Mouse (Mus musculus) hindbrain, embryonic 16.5 days (tissue): ENCODE results near the gene Aamp. TPM values are rescaled to one million over a fixed set of nuclear protein-coding genes. Genes with fewer than 3 reads are reported as not detected.

Source experiments
- ATAC-seq: fragments of 200-750 bp; cut with Nextera tagmentation; 2 replicates; pipeline ENCODE4 v1.8.0; 2017; ENCODE audit warnings: moderate TSS enrichment, moderate library complexity
- H3K27ac ChIP-seq: fragments of 300-500 bp; sonication (generic); 2 replicates; pipeline ENCODE4 v1.5.1; 2014; ENCODE audit warnings: low read depth, mild to moderate bottlenecking, control low read depth, low read length, moderate library complexity
- H3K27me3 ChIP-seq: fragments of 300-500 bp; sonication (generic); replicated peaks from 2 replicates; pipeline ENCODE4 v1.6.1; 2014; ENCODE audit warnings: low read length; ENCODE audit not compliant: control insufficient read depth, insufficient read depth
- H3K36me3 ChIP-seq: fragments of 300-500 bp; sonication (generic); 2 replicates; pipeline ENCODE4 v1.6.1; 2014; ENCODE audit warnings: mild to moderate bottlenecking, low read length, moderate library complexity, mixed read lengths; ENCODE audit not compliant: control insufficient read depth, insufficient read depth
- H3K4me1 ChIP-seq: fragments of 300-500 bp; sonication (generic); 2 replicates; pipeline ENCODE4 v1.6.1; 2014; ENCODE audit warnings: low read depth, low read length; ENCODE audit not compliant: control insufficient read depth, insufficient read depth
- H3K4me2 ChIP-seq: fragments of 300-500 bp; sonication (generic); 2 replicates; pipeline ENCODE4 v1.6.1; 2014; ENCODE audit warnings: mild to moderate bottlenecking, low read length, control low read depth, moderate library complexity
- H3K4me3 ChIP-seq: fragments of 300-500 bp; sonication (generic); 2 replicates; pipeline ENCODE4 v1.5.1; 2014; ENCODE audit warnings: mild to moderate bottlenecking, low read length, control low read depth, moderate library complexity
- H3K9ac ChIP-seq: fragments of 300-500 bp; sonication (generic); 2 replicates; pipeline ENCODE4 v1.6.1; 2014; ENCODE audit warnings: low read depth, mild to moderate bottlenecking, control low read depth, low read length, moderate library complexity
- H3K9me3 ChIP-seq: fragments of 300-500 bp; sonication (generic); 2 replicates; pipeline ENCODE4 v1.6.1; 2014; ENCODE audit warnings: mild to moderate bottlenecking, low read length, moderate library complexity; ENCODE audit not compliant: control insufficient read depth
- WGBS: fragments of 180-500 bp; shearing (Covaris S2); extraction: QIAGEN DNeasy Blood & Tissue Kit; methylation state at CpG from one replicate; pipeline ENCODE4 v1.1.7; 2014; 5-methylcytosine and 5-hydroxymethylcytosine counted together
- polyA plus RNA-seq: library from polyadenylated mRNA; unstranded; fragments of >200 nt; fragmentation: Nextera tagmentation; extraction: Ambion mirVana; gene quantifications from 2 replicates; pipeline ENCODE4 v1.2.1, GENCODE M21; 2015

Aamp gene
- polyA plus RNA-seq, 1 experiment from 2014 or later = 241 TPM

DNA sequence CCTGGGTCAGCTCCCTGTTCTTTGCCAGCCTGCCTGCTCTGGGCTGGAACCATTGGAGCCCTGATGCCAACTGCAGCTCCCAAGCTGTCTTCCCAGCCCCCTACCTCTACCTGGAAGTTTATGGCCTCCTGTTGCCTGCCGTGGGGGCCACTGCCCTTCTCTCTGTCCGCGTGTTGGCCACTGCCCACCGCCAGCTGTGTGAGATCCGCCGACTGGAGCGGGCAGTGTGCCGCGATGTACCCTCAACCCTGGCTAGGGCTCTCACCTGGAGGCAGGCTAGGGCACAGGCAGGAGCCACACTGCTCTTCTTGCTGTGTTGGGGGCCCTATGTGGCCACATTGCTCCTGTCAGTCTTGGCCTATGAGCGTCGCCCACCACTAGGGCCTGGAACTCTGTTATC lies 5.5 kb downstream of the Aamp start:
- Histone ChIP-seq H3K4me3 (no peak overlapping the region), H3K27ac (no peak overlapping the region), H3K36me3 (peaks cover 23% of the 10 kb centered on the region), H3K9me3 (no peaks in the 10 kb centered on the region), H3K9ac (no peak overlapping the region), H3K4me1 (peaks cover 15% of the 10 kb centered on the region), H3K4me2 (no peak overlapping the region), H3K27me3 (no peaks in the 10 kb centered on the region)
- no peak for ATAC-seq
- 87% methylated on average over 11 of the region's 11 CpGs for WGBS

DNA sequence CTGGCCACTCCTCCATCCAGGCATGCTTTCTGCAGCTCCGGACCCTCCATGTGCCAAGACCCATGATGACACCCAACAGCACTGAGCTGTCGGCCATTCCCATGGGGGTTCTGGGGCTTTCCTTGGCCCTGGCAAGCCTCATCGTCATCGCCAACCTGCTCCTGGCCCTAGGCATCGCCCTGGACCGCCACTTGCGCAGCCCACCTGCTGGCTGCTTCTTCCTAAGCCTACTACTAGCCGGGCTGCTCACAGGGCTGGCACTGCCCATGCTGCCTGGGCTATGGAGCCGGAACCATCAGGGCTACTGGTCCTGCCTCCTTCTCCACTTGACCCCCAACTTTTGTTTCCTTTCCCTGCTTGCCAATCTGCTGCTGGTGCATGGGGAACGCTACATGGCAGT lies 6.0 kb downstream of the Aamp start, which contains the start of gene Gpbar1:
Gene Gpbar1 (plus strand): TSS at position 13 of the 400 bp plus-strand sequence.
- 91% methylated on average over 10 of the region's 10 CpGs for WGBS
- Histone ChIP-seq H3K27me3 (no peaks in the 10 kb centered on the region), H3K36me3 (peaks cover 23% of the 10 kb centered on the region), H3K4me1 (peaks cover 11% of the 10 kb centered on the region), H3K4me2 (no peak within 1 kb of the TSS), H3K27ac (no peak within 1 kb of the TSS), H3K9ac (no peak within 1 kb of the TSS), H3K4me3 (no peak within 1 kb of the TSS), H3K9me3 (no peaks in the 10 kb centered on the region)
- no peak for ATAC-seq

DNA sequence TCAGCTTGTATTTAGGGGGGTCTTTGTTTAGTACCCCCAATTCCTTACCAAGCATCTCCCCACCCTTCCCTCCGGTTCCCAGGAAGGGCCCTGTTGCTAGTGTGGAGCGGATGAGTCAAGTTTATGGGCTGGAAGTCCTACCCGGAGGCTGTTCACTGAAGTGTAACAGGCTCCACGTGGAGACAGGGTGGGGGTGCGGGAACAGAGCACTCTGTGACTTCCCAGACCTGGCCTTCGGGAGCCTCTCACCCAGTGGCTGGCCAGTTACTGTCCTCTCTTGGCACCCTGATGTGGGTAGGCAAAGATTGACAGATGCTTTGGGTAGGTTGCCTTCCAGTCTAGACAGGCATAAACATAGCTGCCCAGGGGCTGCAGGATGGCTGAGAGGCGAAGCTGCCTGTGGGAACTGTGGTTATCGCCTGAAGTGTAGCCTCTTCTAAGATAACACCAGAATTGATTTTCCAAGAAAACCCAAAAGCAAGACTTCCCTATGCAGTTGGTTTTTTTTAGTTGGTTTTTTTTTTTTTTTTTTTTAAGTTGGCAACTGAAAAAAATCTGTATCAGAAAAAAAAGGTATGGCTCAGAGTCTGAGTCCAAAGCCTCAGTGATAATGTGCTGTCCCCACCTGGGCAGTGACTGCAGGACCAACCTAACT lies 6.5 kb downstream of the Aamp start:
- H3K27ac ChIP-seq = no peak overlapping the region
- H3K4me2 ChIP-seq = no peak overlapping the region
- H3K9ac ChIP-seq = no peak overlapping the region
- no peak overlapping the region for H3K4me3 ChIP-seq
- H3K9me3 ChIP-seq = no peaks in the 10 kb centered on the region
- 61% methylated on average over 8 of the region's 8 CpGs for WGBS
- no peaks in the 10 kb centered on the region for H3K27me3 ChIP-seq
- H3K36me3 ChIP-seq = peaks cover 23% of the 10 kb centered on the region
- H3K4me1 ChIP-seq = peaks cover 6% of the 10 kb centered on the region
- ATAC-seq = no peak

DNA sequence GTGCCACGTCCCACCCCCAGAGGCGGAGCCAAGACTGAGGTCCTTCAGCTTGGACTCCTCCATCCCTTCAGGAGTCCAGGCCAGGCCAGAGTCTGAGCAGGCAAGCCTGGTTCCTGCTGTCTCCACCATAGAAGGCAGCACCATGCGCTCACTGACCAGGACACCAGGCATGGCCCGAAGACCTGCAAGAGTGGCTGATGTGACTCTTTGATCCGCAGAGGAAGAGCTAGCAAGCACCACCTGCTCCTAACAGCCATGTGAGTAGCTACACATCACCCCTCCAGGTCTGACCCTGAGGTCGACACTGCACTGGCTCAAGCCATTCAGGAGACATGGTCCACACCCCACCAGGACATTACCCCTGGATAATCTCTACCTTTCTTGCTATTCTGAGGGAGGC lies 7.5 kb downstream of the Aamp start:
- H3K36me3 ChIP-seq = peaks cover 19% of the 10 kb centered on the region
- no peak overlapping the region for H3K9ac ChIP-seq
- no peak overlapping the region for H3K27ac ChIP-seq
- no peak overlapping the region for H3K4me2 ChIP-seq
- H3K27me3 ChIP-seq = no peaks in the 10 kb centered on the region
- no peak for ATAC-seq
- H3K4me3 ChIP-seq = no peak overlapping the region
- WGBS = 68% methylated on average over 6 of the region's 6 CpGs
- H3K9me3 ChIP-seq = no peaks in the 10 kb centered on the region
- no peaks in the 10 kb centered on the region; the same call in 1 of the 2 replicates for H3K4me1 ChIP-seq

DNA sequence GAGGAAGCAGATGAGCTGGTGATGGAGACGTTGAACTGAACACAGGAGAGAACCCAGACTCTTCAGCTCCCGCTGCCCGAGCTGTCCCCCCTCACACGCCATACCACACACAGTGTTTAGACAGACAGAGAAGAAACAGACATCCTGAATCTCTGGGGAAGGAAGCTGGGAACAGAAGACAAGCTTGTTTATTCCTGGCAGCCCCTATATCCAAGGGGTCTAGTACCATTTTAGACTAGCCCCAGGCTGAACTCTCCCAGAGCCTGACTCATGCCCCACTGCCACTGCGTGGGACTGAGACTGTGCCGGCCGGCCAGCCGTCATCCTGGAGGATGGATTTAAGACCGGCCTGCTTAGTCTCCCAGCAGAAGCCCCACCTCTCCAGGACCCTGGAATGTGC lies 9.5 kb downstream of the Aamp start:
- no peaks in the 10 kb centered on the region for H3K4me1 ChIP-seq
- no peak overlapping the region for H3K27ac ChIP-seq
- no peak for ATAC-seq
- 54% methylated on average over 9 of the region's 9 CpGs for WGBS
- H3K27me3 ChIP-seq = no peaks in the 10 kb centered on the region
- H3K4me2 ChIP-seq = no peak overlapping the region
- H3K4me3 ChIP-seq = no peak overlapping the region
- H3K9me3 ChIP-seq = no peaks in the 10 kb centered on the region
- H3K36me3 ChIP-seq = 0 out of 2 replicates have a peak, but pooled peaks cover under 1% of the 10 kb centered on the region
- no peak overlapping the region for H3K9ac ChIP-seq

DNA sequence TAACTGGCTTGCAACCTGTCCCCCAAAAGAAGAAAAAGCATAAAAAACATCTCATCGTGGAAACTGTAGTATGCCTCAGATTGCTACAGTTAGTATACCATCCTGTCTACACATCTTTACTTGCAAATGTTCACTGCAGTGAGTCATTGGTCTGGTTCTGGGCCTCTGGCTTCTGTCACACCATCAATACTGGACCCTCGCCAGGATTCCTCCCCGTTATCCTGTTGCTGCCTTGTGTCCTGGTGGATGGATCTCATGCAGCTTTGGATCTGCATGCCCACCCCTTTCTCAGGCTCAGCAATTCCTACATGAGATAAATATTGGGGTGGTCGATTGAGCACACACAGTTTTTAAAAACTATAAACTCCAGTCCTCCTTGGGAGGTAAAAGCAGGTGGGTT lies 12.9 kb downstream of the Aamp start:
- ATAC-seq = no peak
- Histone ChIP-seq H3K36me3 (peaks cover 19% of the 10 kb centered on the region), H3K9ac (no peak overlapping the region), H3K9me3 (no peaks in the 10 kb centered on the region), H3K4me3 (no peak overlapping the region), H3K27me3 (no peaks in the 10 kb centered on the region), H3K27ac (no peak overlapping the region), H3K4me1 (no peaks in the 10 kb centered on the region), H3K4me2 (no peak overlapping the region)
- WGBS = 76% methylated on average over 4 of the region's 4 CpGs

DNA sequence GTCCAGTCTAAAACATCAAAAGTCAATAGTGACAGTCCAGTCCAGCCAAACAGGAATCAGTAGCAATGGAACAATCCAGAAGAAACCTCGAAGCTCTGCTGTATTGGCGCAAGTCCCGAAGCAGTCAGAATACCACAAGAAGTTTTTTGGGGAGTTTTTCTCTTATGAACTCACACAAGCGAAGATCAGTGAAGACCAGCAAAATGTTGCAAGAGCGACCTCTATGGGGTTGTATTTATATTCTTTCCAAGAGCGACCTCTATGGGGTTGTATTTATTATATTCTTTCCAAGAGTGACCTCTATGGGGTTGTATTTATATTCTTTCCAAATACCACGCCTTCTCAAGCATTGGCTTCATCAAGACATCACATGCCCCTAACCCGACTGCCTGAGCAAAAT lies 15.8 kb downstream of the Aamp start:
- H3K27ac ChIP-seq = no peak overlapping the region
- H3K36me3 ChIP-seq = peaks cover 46% of the 10 kb centered on the region
- no peak overlapping the region for H3K9ac ChIP-seq
- H3K4me1 ChIP-seq = no peaks in the 10 kb centered on the region
- no peaks in the 10 kb centered on the region for H3K27me3 ChIP-seq
- ATAC-seq = no peak
- H3K4me3 ChIP-seq = no peak overlapping the region
- no peaks in the 10 kb centered on the region for H3K9me3 ChIP-seq
- WGBS = 92% methylated on average over 8 of the region's 8 CpGs
- H3K4me2 ChIP-seq = no peak overlapping the region

DNA sequence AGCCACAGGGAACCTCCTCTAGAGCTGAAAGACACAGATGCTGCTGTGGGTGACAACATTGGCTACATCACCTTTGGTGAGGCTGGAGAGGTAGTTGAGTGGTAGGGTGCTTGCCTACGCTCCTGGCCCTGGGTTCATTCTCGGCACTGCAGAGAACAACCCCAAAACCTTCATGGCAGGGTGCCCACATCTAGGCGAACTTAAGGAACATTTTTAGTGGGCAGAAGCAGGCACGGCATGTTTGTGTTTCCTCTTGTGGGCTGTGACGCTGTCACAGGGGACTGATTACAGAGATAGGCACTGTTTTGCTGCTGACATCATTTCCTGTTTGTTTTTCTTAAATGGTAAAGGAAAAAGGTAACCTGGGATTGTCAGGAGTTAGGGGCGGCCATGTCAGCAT lies 22.0 kb downstream of the Aamp start:
- no peak for ATAC-seq
- H3K27me3 ChIP-seq = no peaks in the 10 kb centered on the region
- no peaks in the 10 kb centered on the region for H3K4me1 ChIP-seq
- no peak overlapping the region for H3K4me3 ChIP-seq
- no peaks in the 10 kb centered on the region for H3K9me3 ChIP-seq
- peaks cover 55% of the 10 kb centered on the region for H3K36me3 ChIP-seq
- H3K9ac ChIP-seq = no peak overlapping the region
- WGBS = 98% methylated on average over 6 of the region's 6 CpGs
- H3K4me2 ChIP-seq = no peak overlapping the region
- no peak overlapping the region for H3K27ac ChIP-seq

DNA sequence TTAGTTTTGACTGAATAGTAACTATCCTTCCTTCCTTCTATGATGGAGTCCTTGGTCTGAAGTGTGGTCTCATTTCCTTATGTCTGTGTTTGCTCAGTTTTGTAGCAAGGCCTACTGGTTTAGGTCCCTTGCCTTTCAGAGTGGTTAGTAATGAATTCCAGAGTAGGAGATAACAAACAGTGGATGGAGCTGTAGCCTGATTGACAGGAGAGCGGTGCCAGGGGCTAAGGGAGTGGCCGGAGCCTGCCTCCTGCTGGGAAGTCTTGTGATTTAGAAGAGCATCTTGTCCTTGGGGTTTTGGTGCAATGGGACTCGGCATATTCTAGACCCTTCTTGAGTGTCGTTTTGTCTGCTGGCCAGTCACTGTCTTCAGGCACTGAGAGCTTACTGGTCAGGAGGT lies 27.8 kb downstream of the Aamp start:
- no peaks in the 10 kb centered on the region for H3K4me1 ChIP-seq
- no peak for ATAC-seq
- H3K9me3 ChIP-seq = no peaks in the 10 kb centered on the region
- H3K27me3 ChIP-seq = no peaks in the 10 kb centered on the region
- peaks cover 31% of the 10 kb centered on the region for H3K36me3 ChIP-seq
- 82% methylated on average over 4 of the region's 4 CpGs for WGBS
- H3K4me2 ChIP-seq = no peak overlapping the region
- H3K27ac ChIP-seq = no peak overlapping the region
- H3K4me3 ChIP-seq = no peak overlapping the region
- H3K9ac ChIP-seq = no peak overlapping the region
